Mouse (Mus musculus) left cerebral cortex, adult 2 months (tissue): ENCODE results near the gene Fam163b. TPM values are rescaled to one million over a fixed set of nuclear protein-coding genes. Genes with fewer than 3 reads are reported as not detected.
A peak's percentile ranks its signal among the peaks of the same experiment; 100 is the strongest.

ENCODE experiments used
- DNase-seq, 2 experiments: peaks; one replicate each; pipeline ENCODE4 v3.0.0; 2021 to 2022; ENCODE audit warnings: low spot score in 2 of 2, mixed read lengths in 1 of 2; ENCODE audit errors: extremely low spot score in 1 of 2
- H3K27ac ChIP-seq: fragments of 200-600 bp; 2 replicates; pipeline ENCODE4 v1.8.1; 2022
- H3K4me3 ChIP-seq: fragments of 200-600 bp; 2 replicates; pipeline ENCODE4 v1.8.1; 2022
- CTCF ChIP-seq: fragments of 200-600 bp; IDR thresholded peaks from 2 replicates; pipeline ENCODE4 v1.8.1; 2022; ENCODE audit warnings: antibody characterized with exemption, mild to moderate bottlenecking, moderate library complexity
- intact Hi-C: fragments of 180-260 bp; cut with DNase I; formaldehyde crosslinking; loops from one replicate; pipeline ENCODE4 v1.15.1; 2025
- total RNA-seq, 2 experiments: library from RNA; stranded (reverse); gene quantifications; 2 replicates each; pipeline ENCODE4 v1.2.3; 2021

Gene Fam163b
- total RNA-seq, 2 experiments from 2014 or later: 103 to 109 TPM

DNA sequence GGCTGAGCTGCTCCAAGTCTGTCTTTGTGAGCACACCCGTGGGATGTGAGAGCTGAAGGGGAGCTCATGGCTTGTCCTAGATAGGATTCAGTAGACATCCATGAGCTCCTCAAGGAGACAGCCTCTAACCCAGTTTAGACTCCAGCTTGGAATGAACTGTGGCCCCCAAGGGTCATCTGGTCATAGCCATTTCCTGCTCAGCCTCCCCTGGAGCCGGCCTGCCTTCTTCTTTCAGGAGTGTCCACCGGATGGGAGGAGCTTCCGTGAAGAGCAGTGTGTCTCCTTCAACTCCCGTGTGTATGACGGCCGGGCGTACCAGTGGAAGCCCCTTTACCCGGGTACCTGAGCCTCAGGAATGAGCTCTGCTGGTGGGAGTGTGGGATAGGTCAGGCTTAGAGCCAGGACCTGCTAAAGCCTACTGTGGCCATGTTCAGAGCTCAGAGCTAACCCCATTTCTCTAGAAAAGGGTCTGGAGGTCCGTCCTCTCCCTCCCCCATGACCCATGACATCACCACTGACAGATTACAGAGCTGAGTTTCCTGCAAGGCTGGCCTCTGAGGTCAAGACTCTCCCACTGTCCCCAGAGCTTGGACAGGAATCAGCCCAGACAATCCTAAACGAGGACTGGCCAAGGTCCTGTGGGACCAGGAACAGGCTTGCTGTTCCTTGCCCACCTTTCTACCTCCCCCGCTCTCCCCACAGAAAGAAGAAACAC is 58.4 kb downstream of the Fam163b start:
- DNase-seq: no peak
- Histone ChIP-seq H3K27ac (no peak overlapping the region), H3K4me3 (no peak overlapping the region)
- intact Hi-C loops: no loop called here
- no peak for TF ChIP-seq CTCF

- Histone ChIP-seq H3K4me3 (peak overlapping the region; percentile 24; the same call in 1 of the 2 replicates), H3K27ac (peak overlapping the region; percentile 40; the same call in 1 of the 2 replicates)
- no peak for TF ChIP-seq CTCF
- intact Hi-C loops: no loop called here
- no peak for DNase-seq
Measured at GRCm38 (mm10) chr2:27079649-27080048, 62.6 kb downstream of the Fam163b start.

DNA sequence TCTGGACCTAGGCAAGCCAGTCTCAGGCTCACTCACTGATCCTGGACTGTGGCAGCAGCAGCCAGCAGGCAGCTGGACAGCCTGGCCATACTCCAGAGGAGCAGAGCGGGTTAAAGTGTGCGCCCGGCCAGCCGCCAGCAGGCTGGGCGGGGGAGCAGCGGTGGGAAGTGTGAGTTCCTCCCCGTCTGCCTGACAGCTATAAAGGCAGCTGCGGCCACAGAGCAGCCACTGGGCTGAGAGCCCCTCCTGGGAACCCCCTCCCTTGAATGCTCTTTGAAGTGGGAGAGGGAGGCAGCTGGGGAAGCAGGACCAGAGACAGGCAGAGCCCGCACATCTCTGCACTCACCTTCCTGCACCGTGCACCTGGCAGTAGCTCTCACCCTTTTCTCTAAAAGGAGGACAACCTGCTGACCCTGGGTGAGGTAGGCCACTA is 63.1 kb downstream of the Fam163b start, which contains the start of gene Adamtsl2:
Gene Adamtsl2 (plus strand): TSS at position 228 of the 433 bp plus-strand sequence.
- no peak; the same call in 1 of the 2 replicates for TF ChIP-seq CTCF
- peak; percentile 38 to 45 for DNase-seq
- Histone ChIP-seq H3K4me3 (peak within 1 kb of the TSS; percentile 24; the same call in 1 of the 2 replicates), H3K27ac (peak within 1 kb of the TSS; percentile 40; the same call in 1 of the 2 replicates)
- intact Hi-C loops: no loop called here

DNA sequence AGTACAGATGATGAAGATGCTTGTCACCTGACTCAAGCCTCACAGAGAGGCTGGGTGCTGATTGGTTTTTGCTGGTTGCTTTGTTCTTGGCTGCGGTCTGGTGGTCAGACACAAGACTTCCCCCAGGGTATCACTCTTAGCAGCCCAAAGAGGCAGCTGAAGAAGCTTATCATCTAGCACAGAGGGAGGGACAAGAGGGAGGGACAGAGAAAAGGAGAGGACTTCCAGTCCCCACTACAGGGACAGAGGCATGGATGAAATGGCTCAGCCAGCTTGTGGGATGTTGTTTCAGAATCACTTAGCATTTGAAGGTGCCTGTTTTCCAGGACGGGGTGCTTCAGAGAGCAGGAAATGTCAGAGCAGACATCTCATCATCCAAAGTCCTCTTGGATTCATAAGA is 64.0 kb downstream of the Fam163b start:
- Histone ChIP-seq H3K27ac (no peak overlapping the region), H3K4me3 (no peak overlapping the region)
- TF ChIP-seq CTCF: no peak
- no peak for DNase-seq
- intact Hi-C loops: no loop called here

DNA sequence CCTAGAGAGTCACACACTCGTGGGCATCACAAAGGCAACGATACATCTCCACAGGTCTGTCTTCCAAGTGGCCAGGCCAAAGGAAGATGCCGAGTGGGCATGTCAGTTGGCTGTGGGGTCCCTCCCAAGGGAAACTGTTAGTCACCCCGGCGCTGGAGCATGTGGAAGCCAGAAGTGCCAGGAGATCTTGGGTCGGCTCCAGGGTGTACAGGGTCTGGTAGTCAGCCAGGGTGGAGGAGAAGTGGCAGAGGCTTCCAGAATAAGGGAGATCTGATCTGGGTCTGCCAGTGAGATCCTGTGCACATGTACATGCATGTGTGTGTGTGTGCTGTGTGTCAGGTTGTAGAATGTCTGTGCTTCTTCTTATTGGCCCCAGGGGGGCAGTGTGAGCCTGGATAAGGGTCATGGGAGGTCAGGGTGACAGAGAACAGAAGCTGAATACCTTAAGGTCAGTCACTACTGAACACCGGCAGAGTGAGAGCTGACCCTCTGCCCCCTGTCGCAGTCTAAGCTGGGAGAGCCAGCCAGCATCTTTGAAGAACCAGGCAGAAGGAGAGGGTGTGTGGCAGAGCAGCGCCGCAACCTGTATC is 64.5 kb downstream of the Fam163b start:
- Histone ChIP-seq H3K27ac (no peak overlapping the region), H3K4me3 (no peak overlapping the region)
- peak; percentile 29 for TF ChIP-seq CTCF
- DNase-seq: no peak
- intact Hi-C loops: no loop called here

GRCm38 (mm10) chr2:27075485-27075884 is 66.8 kb downstream of the Fam163b start:
- DNase-seq: no peak
- intact Hi-C loops: no loop called here
- Histone ChIP-seq H3K27ac (no peak overlapping the region), H3K4me3 (no peak overlapping the region)
- peak; percentile 67 for TF ChIP-seq CTCF

DNA sequence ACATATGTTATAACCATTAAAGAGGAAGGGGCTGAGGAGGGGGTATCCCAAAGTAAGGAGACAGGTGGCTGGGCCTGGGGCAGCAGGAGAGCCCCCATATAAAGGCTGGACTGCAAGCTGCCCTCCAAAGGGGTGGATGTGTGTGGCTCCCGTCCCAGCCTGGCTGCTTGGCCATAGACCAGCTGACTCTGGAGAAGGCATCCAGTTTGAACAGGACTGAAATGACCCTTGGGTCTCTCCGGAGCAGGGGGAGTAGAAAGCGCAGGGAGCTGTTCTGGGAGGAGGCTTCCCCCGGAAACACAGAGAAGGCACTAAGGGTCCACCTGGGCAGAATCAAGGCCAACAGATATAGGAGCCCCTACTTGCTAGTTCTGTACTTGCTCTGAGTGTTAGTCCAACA is 67.5 kb downstream of the Fam163b start:
- H3K4me3 ChIP-seq: no peak overlapping the region
- no peak for DNase-seq
- intact Hi-C loops: no loop called here
- TF ChIP-seq CTCF: no peak
- no peak overlapping the region for H3K27ac ChIP-seq

DNA sequence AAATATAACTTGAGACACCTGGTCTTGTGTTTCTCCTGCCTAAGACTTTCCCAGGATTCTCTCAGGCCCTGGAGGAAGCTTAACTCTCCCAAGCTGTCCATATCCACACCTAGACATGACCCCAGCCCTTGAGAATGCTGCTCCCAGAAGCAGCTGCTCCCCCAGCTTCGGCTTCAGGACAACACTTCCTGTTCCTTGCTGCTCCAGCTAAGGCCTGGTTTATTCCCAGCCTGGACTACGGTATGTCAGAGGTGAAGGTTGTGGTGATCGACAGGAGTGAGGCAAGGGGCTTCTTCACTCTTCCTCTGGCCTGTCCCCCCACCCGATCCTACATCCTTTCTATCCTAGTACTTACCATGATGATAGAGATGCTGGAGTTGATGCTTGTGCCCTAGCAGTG is 68.9 kb downstream of the Fam163b start:
- DNase-seq: no peak
- no peak overlapping the region for H3K27ac ChIP-seq
- no peak for TF ChIP-seq CTCF
- no peak overlapping the region for H3K4me3 ChIP-seq
- intact Hi-C loops: no loop called here

GRCm38 (mm10) chr2:27071978-27072377 is 70.3 kb downstream of the Fam163b start, which contains the start of gene Mymk:
Gene Mymk, minus strand, starts transcription at chr2:27072179.
- H3K27ac ChIP-seq: 0 out of 2 replicates have a peak within 1 kb of the TSS, but pooled peaks have one; percentile 54
- TF ChIP-seq CTCF: no peak
- H3K4me3 ChIP-seq: no peak within 1 kb of the TSS
- DNase-seq: no peak
- intact Hi-C loops: no loop called here

DNA sequence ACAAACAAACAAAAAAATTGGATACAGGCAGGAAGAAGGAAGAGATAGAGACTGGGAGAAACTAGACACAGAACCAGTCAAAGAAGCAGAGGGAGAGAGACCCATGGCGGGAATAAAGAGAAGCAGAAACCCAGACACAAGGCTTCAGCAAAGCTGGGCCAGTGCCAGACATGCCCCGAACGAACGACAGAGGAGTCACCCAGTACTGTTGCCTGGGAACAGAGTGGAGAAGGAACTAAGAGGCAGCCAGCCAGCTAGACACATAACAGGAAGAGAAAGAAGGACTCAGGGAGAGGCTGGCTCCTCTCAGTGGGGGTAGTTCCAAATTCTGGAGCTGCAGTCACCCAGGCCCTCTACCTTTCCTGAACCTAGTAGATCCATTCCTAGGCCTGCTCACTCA is 71.2 kb downstream of the Fam163b start:
- peak; percentile 75 to 80 for DNase-seq
- TF ChIP-seq CTCF: no peak
- H3K4me3 ChIP-seq: no peak overlapping the region
- intact Hi-C loops: no loop called here
- 0 out of 2 replicates have a peak overlapping the region, but pooled peaks have one; percentile 54 for H3K27ac ChIP-seq

GRCm38 (mm10) chr2:27070247-27070813 is 72.0 kb downstream of the Fam163b start:
- intact Hi-C loops: no loop called here
- DNase-seq: no peak

GRCm38 (mm10) chr2:27069646-27070045 is 72.6 kb downstream of the Fam163b start:
- Histone ChIP-seq H3K4me3 (no peak overlapping the region), H3K27ac (no peak overlapping the region)
- DNase-seq: no peak
- TF ChIP-seq CTCF: no peak
- intact Hi-C loops: no loop called here

More at GRCm38 (mm10) chr2:27070247-27070813, 72.0 kb downstream of the Fam163b start:
- H3K4me3 ChIP-seq: no peak overlapping the region
- no peak for TF ChIP-seq CTCF
- H3K27ac ChIP-seq: 0 out of 2 replicates have a peak overlapping the region, but pooled peaks have one; percentile 32
